Mouse (Mus musculus) embryonic fibroblast, embryonic 13.5 days (primary cell): ENCODE measurements around the gene Lima1. TPM values are rescaled to one million over a fixed set of nuclear protein-coding genes. Genes with fewer than 3 reads are reported as not detected.

ENCODE experiments used
- H3K27ac ChIP-seq: 2 replicates; pipeline ENCODE4 v1.5.1; 2012; ENCODE audit warnings: low read length, control low read depth, inconsistent platforms; ENCODE audit not compliant: insufficient read depth
- H3K4me1 ChIP-seq: 2 replicates; pipeline ENCODE4 v1.6.1; 2011; ENCODE audit warnings: low read length; ENCODE audit not compliant: control insufficient read depth, insufficient read depth
- H3K4me3 ChIP-seq: 2 replicates; pipeline ENCODE4 v1.5.1; 2011; ENCODE audit warnings: mild to moderate bottlenecking, control low read depth, low read length; ENCODE audit not compliant: insufficient read depth
- CTCF ChIP-seq: IDR thresholded peaks from 2 replicates; pipeline ENCODE4 v1.5.1; 2011; ENCODE audit warnings: mild to moderate bottlenecking, control low read depth, low read length, moderate library complexity, borderline replicate concordance; ENCODE audit not compliant: insufficient read depth
- POLR2A ChIP-seq: IDR thresholded peaks from 2 replicates; pipeline ENCODE4 v1.6.1; 2011; ENCODE audit warnings: low read depth, mild to moderate bottlenecking, control low read depth, low read length, moderate library complexity
- polyA plus RNA-seq: library from polyadenylated mRNA; stranded (reverse); fragments of >200 nt; gene quantifications from 2 replicates; pipeline ENCODE4 v1.2.4, GENCODE M21; 2011; ENCODE audit warnings: low read depth; ENCODE audit not compliant: missing spikeins, insufficient read length

Lima1 gene
- polyA plus RNA-seq, 1 experiment, result 172 TPM

GRCm38 (mm10) chr15:99859644-99860392, 15.4 kb downstream of the Lima1 start:
- TF ChIP-seq CTCF (no peak), POLR2A (no peak)
- H3K4me1 ChIP-seq, result no peaks in the 10 kb centered on the region
- no peak overlapping the region for H3K27ac ChIP-seq
- no peak overlapping the region for H3K4me3 ChIP-seq

- H3K27ac ChIP-seq, result no peak overlapping the region
- H3K4me1 ChIP-seq, result peaks cover 2% of the 10 kb centered on the region; the same call in 1 of the 2 replicates
- TF ChIP-seq POLR2A, result no peak
- TF ChIP-seq CTCF, result no peak
- no peak overlapping the region for H3K4me3 ChIP-seq
These were observed 17.8 kb downstream of the Lima1 start for GRCm38 (mm10) chr15:99857479-99857878.

- no peak overlapping the region for H3K4me3 ChIP-seq
- H3K27ac ChIP-seq, result no peak overlapping the region
- TF ChIP-seq CTCF (no peak), POLR2A (no peak)
- H3K4me1 ChIP-seq, result peaks cover 8% of the 10 kb centered on the region
These were observed 20.1 kb downstream of the Lima1 start for GRCm38 (mm10) chr15:99855119-99855518.

- no peak overlapping the region for H3K4me3 ChIP-seq
- H3K27ac ChIP-seq, result peak overlapping the region; percentile 85
- peaks cover 14% of the 10 kb centered on the region for H3K4me1 ChIP-seq
- no peak for TF ChIP-seq POLR2A
- TF ChIP-seq CTCF, result no peak
These were observed 22.5 kb downstream of the Lima1 start for GRCm38 (mm10) chr15:99852606-99853237.

- peak overlapping the region; percentile 94 for H3K27ac ChIP-seq
- H3K4me3 ChIP-seq, result no peak overlapping the region
- H3K4me1 ChIP-seq, result peaks cover 18% of the 10 kb centered on the region
- TF ChIP-seq CTCF, result no peak
- TF ChIP-seq POLR2A, result no peak
These were observed 25.0 kb downstream of the Lima1 start for GRCm38 (mm10) chr15:99850265-99850664.

- peak overlapping the region; percentile 90 for H3K27ac ChIP-seq
- H3K4me1 ChIP-seq, result peaks cover 18% of the 10 kb centered on the region
- H3K4me3 ChIP-seq, result no peak overlapping the region
- no peak for TF ChIP-seq POLR2A
- TF ChIP-seq CTCF, result no peak
These were observed 27.3 kb downstream of the Lima1 start for GRCm38 (mm10) chr15:99847937-99848336.

- no peak overlapping the region for H3K4me3 ChIP-seq
- H3K4me1 ChIP-seq, result peaks cover 15% of the 10 kb centered on the region
- no peak for TF ChIP-seq POLR2A
- TF ChIP-seq CTCF, result no peak
- H3K27ac ChIP-seq, result peak overlapping the region; percentile 82
These were observed 27.9 kb downstream of the Lima1 start for GRCm38 (mm10) chr15:99847207-99847881.

GRCm38 (mm10) chr15:99846633-99847032, 28.6 kb downstream of the Lima1 start:
- H3K27ac ChIP-seq, result peak overlapping the region; percentile 82
- no peak overlapping the region for H3K4me3 ChIP-seq
- TF ChIP-seq POLR2A, result no peak
- no peak for TF ChIP-seq CTCF
- peaks cover 14% of the 10 kb centered on the region for H3K4me1 ChIP-seq

- TF ChIP-seq POLR2A (no peak), CTCF (no peak)
- H3K4me3 ChIP-seq, result no peak overlapping the region
- H3K27ac ChIP-seq, result no peak overlapping the region
- peaks cover 9% of the 10 kb centered on the region; the same call in 1 of the 2 replicates for H3K4me1 ChIP-seq
These were observed 31.4 kb downstream of the Lima1 start for GRCm38 (mm10) chr15:99843856-99844255.

- Histone ChIP-seq H3K4me3 (no peak overlapping the region), H3K27ac (no peak overlapping the region), H3K4me1 (no peaks in the 10 kb centered on the region; the same call in 1 of the 2 replicates)
- TF ChIP-seq POLR2A (no peak), CTCF (no peak)
These were observed 35.3 kb downstream of the Lima1 start for GRCm38 (mm10) chr15:99839910-99840309.
